Mouse (Mus musculus) lung, postnatal 10 days (tissue): ENCODE results near the gene Polr3e.
A peak's percentile ranks its signal among the peaks of the same experiment; 100 is the strongest.

Experiments used
- DNase-seq: peaks from one replicate; pipeline ENCODE4 v3.0.0; 2021

Polr3e gene

GRCm38 (mm10) chr7:120980931-120981924, 63.7 kb downstream of the Polr3e start:
- peak; percentile 33 for DNase-seq

- peak; percentile 98 for DNase-seq
Measured at GRCm38 (mm10) chr7:120982200-120982841, 64.8 kb downstream of the Polr3e start, which contains the start of the genes Cdr2 and Mfsd13b. TSS of gene Cdr2 (minus strand) at chr7:120982312. TSS of gene Mfsd13b (plus strand) at chr7:120982509.

- no peak for DNase-seq
Measured at GRCm38 (mm10) chr7:120982968-120983367, 65.4 kb downstream of the Polr3e start.

GRCm38 (mm10) chr7:120991191-120991590, 73.6 kb downstream of the Polr3e start:
- no peak for DNase-seq
